Mouse (Mus musculus): ENCODE measurements around the gene 4930505A04Rik. TPM values are rescaled to one million over a fixed set of nuclear protein-coding genes. Genes with fewer than 3 reads are reported as not detected.

The 4930505A04Rik gene
- polyA plus RNA-seq (2015; fragmentation: Illumina TruSeq; extraction: RNeasy Lipid Tissue Mini Kit (QIAGEN cat#74804); ENCODE audit: insufficient read depth, low replicate concordance): not detected

GRCm38 (mm10) chr11:30471751-30472593 lies at the start of gene 4930505A04Rik:
Gene 4930505A04Rik (minus strand): TSS chr11:30471827.

Other genes starting within 250 kb of the 4930505A04Rik start
- 168 TPM for gene Sptbn1, start 203.7 kb downstream of the 4930505A04Rik start, polyA plus RNA-seq (2015; fragmentation: Illumina TruSeq; extraction: RNeasy Lipid Tissue Mini Kit (QIAGEN cat#74804); ENCODE audit: insufficient read depth, low replicate concordance)
- gene Acyp2, start 177.8 kb upstream of the 4930505A04Rik start, polyA plus RNA-seq (2015; fragmentation: Illumina TruSeq; extraction: RNeasy Lipid Tissue Mini Kit (QIAGEN cat#74804); ENCODE audit: insufficient read depth, low replicate concordance): 6.8 TPM

Measured in spleen, adult 10 weeks (tissue).